Mouse (Mus musculus) heart, postnatal 14 days (tissue): ENCODE measurements around the gene Pik3r5. TPM values are rescaled to one million over a fixed set of nuclear protein-coding genes. Genes with fewer than 3 reads are reported as not detected.
A peak's percentile ranks its signal among the peaks of the same experiment; 100 is the strongest.

Source experiments
- DNase-seq, 2 experiments: peaks; one replicate each; pipeline ENCODE4 v3.0.0; 2021 to 2022
- intact Hi-C: fragments of 180-260 bp; cut with DNase I; formaldehyde crosslinking; loops from one replicate; pipeline ENCODE4 v1.15.1; 2025
- total RNA-seq, 2 experiments: library from RNA; stranded (reverse); gene quantifications; 2 replicates each; pipeline ENCODE4 v1.2.3; 2021

The Pik3r5 gene
- total RNA-seq, 2 experiments from 2014 or later: 1.0 to 1.8 TPM

GRCm38 (mm10) chr11:68507246-68507645 is 75.3 kb downstream of the Pik3r5 start:
- intact Hi-C loops: no loop called here
- no peak for DNase-seq

- no peak for DNase-seq
- intact Hi-C loops: no loop called here
Observed at GRCm38 (mm10) chr11:68508619-68509018, 76.7 kb downstream of the Pik3r5 start.

- no peak for DNase-seq
- intact Hi-C loops: no loop called here
Observed at GRCm38 (mm10) chr11:68509194-68509593, 77.3 kb downstream of the Pik3r5 start.

GRCm38 (mm10) chr11:68513969-68514368 is 82.0 kb downstream of the Pik3r5 start:
- no peak for DNase-seq
- intact Hi-C loops: no loop called here

GRCm38 (mm10) chr11:68519362-68519761 is 87.4 kb downstream of the Pik3r5 start:
- DNase-seq: no peak
- intact Hi-C loops: no loop called here

GRCm38 (mm10) chr11:68519815-68520214 is 87.9 kb downstream of the Pik3r5 start:
- no peak for DNase-seq
- intact Hi-C loops: loop anchor here (5.0 kb wide), 1 partner anchor 33 kb away; no protein-coding TSS in a partner anchor

GRCm38 (mm10) chr11:68520439-68520838 is 88.5 kb downstream of the Pik3r5 start:
- DNase-seq: no peak

GRCm38 (mm10) chr11:68521352-68521751 is 89.4 kb downstream of the Pik3r5 start:
- DNase-seq: no peak
- intact Hi-C loops: loop anchor here (5.0 kb wide), 1 partner anchor 34 kb away; no protein-coding TSS in a partner anchor

More at GRCm38 (mm10) chr11:68520439-68520838, 88.5 kb downstream of the Pik3r5 start:
- intact Hi-C loops: loop anchor here (5.0 kb wide), 1 partner anchor 33 kb away; no protein-coding TSS in a partner anchor

- intact Hi-C loops: no loop called here
Observed at GRCm38 (mm10) chr11:68526441-68526840, 94.5 kb downstream of the Pik3r5 start.

GRCm38 (mm10) chr11:68531066-68531806 is 99.3 kb downstream of the Pik3r5 start:
- peak; percentile 65 to 76 for DNase-seq
- intact Hi-C loops: loop anchor here (5.0 kb wide), 1 partner anchor 39 kb away; no protein-coding TSS in a partner anchor

More at GRCm38 (mm10) chr11:68526441-68526840, 94.5 kb downstream of the Pik3r5 start:
- DNase-seq: no peak

- intact Hi-C loops: loop anchor here (5.0 kb wide), 1 partner anchor 40 kb away; no protein-coding TSS in a partner anchor
- no peak for DNase-seq
Observed at GRCm38 (mm10) chr11:68531941-68532535, 100.1 kb downstream of the Pik3r5 start.

- DNase-seq: no peak
- intact Hi-C loops: loop anchor here (5.0 kb wide), 1 partner anchor 40 kb away; no protein-coding TSS in a partner anchor
Observed at GRCm38 (mm10) chr11:68532773-68533172, 100.9 kb downstream of the Pik3r5 start.

GRCm38 (mm10) chr11:68533971-68534475 is 102.1 kb downstream of the Pik3r5 start:
- intact Hi-C loops: loop anchor here (5.0 kb wide), 1 partner anchor 42 kb away; no protein-coding TSS in a partner anchor
- DNase-seq: no peak

GRCm38 (mm10) chr11:68536026-68536425 is 104.1 kb downstream of the Pik3r5 start:
- DNase-seq: no peak
- intact Hi-C loops: no loop called here

- intact Hi-C loops: no loop called here
- DNase-seq: no peak
Observed at GRCm38 (mm10) chr11:68536465-68536864, 104.5 kb downstream of the Pik3r5 start.

GRCm38 (mm10) chr11:68539621-68540020 is 107.7 kb downstream of the Pik3r5 start:
- intact Hi-C loops: no loop called here

GRCm38 (mm10) chr11:68544554-68544953 is 112.6 kb downstream of the Pik3r5 start:
- intact Hi-C loops: loop anchor here (2.0 kb wide), 1 partner anchor 60 kb away; no protein-coding TSS in a partner anchor
- DNase-seq: peak; percentile 56 to 73

More at GRCm38 (mm10) chr11:68539621-68540020, 107.7 kb downstream of the Pik3r5 start:
- DNase-seq: no peak

GRCm38 (mm10) chr11:68545172-68545571 is 113.3 kb downstream of the Pik3r5 start:
- no peak for DNase-seq

GRCm38 (mm10) chr11:68545682-68546222 is 113.8 kb downstream of the Pik3r5 start:
- intact Hi-C loops: loop anchor here (2.0 to 5.0 kb wide), 2 partner anchors 61 to 332 kb away; no protein-coding TSS in a partner anchor
- DNase-seq: no peak

More at GRCm38 (mm10) chr11:68545172-68545571, 113.3 kb downstream of the Pik3r5 start:
- intact Hi-C loops: loop anchor here (2.0 to 5.0 kb wide), 2 partner anchors 60 to 332 kb away; no protein-coding TSS in a partner anchor
